ENCODE assay signal across 17 mouse cellular contexts in the genomic region with DNA sequence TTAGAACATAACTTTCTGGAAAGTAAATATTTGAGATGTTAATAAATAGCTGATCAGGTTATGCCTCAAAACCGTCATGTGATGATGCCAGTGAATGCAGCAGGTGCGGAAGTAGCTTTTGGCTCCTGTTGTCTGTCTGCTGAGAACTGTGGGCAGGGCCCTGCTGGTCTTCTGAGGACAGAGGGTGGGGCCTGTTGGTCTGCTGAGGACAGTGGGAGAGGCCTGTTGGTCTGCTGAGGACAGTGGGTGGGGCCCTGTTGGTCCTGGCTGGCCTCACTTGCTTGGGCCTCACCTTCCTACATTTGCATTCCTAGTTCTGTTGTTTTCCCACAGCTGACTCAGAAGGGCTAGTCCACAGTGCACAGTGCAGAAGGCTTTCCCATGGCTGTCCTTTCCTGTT.
DNase-seq lines count a peak whose midpoint lies in the region; ATAC-seq and TF ChIP-seq lines count a peak whose summit lies in the region.
"Had no signal": no experiment of that assay in that cellular context is flagged by ENCODE, and none has a peak within 500 bp of the region (broad histone marks: within the 10 kb centered on the region; RNA-seq: fewer than 3 reads in every experiment).

No protein-coding gene starts in this region.

- no peak overlapping the region for H3K27ac ChIP-seq in lung, embryonic 14.5 days (ENCODE audit: low read depth)
- no peak overlapping the region for H3K27ac ChIP-seq in intestine, embryonic 14.5 days (ENCODE audit: low read depth)
- H3K27ac ChIP-seq in kidney, embryonic 14.5 days (ENCODE audit: low read depth, low read length): no peak overlapping the region
- H3K27ac ChIP-seq: embryonic facial prominence, embryonic 10.5 days; hindbrain, embryonic 15.5 days; limb, embryonic 10.5 days; macrophage had no signal

- no peaks in the 10 kb centered on the region for H3K27me3 ChIP-seq in lung, embryonic 14.5 days (ENCODE audit: insufficient read depth, low read length)
- H3K27me3 ChIP-seq in intestine, embryonic 14.5 days (replicated peaks; ENCODE audit: control insufficient read depth, insufficient read depth, low read length): no peaks in the 10 kb centered on the region
- H3K27me3 ChIP-seq in kidney, embryonic 14.5 days (ENCODE audit: control insufficient read depth, insufficient read depth, low read length): no peaks in the 10 kb centered on the region
- H3K27me3 ChIP-seq: hindbrain, embryonic 15.5 days had no signal

- WGBS in lung, embryonic 14.5 days: 75% methylated on average over 2 of the region's 2 CpGs
- 70% methylated on average over 2 of the region's 2 CpGs for WGBS in intestine, embryonic 14.5 days
- WGBS in kidney, embryonic 14.5 days: 94% methylated on average over 2 of the region's 2 CpGs

- H3K36me3 ChIP-seq in lung, embryonic 14.5 days (ENCODE audit: insufficient read depth): no peaks in the 10 kb centered on the region
- H3K36me3 ChIP-seq in intestine, embryonic 14.5 days (ENCODE audit: control insufficient read depth, insufficient read depth, low read length): no peaks in the 10 kb centered on the region
- no peaks in the 10 kb centered on the region for H3K36me3 ChIP-seq in kidney, embryonic 14.5 days (ENCODE audit: control insufficient read depth, insufficient read depth, low read length)
- H3K36me3 ChIP-seq: embryonic facial prominence, embryonic 10.5 days; hindbrain, embryonic 15.5 days; limb, embryonic 10.5 days had no signal

- no peaks in the 10 kb centered on the region for H3K4me1 ChIP-seq in lung, embryonic 14.5 days (ENCODE audit: insufficient read depth)
- no peaks in the 10 kb centered on the region for H3K4me1 ChIP-seq in intestine, embryonic 14.5 days (replicated peaks; ENCODE audit: control insufficient read depth, insufficient read depth, low read length)
- no peaks in the 10 kb centered on the region for H3K4me1 ChIP-seq in kidney, embryonic 14.5 days (ENCODE audit: control insufficient read depth, insufficient read depth, low read length)
- H3K4me1 ChIP-seq: hindbrain, embryonic 15.5 days had no signal

- no peak for TF ChIP-seq CTCF in lung, embryonic 14.5 days (IDR thresholded peaks at IDR 0.05; ENCODE audit: low read depth)

- no peak overlapping the region for H3K9ac ChIP-seq in lung, embryonic 14.5 days
- H3K9ac ChIP-seq in intestine, embryonic 14.5 days (ENCODE audit: low read length): no peak overlapping the region
- no peak overlapping the region for H3K9ac ChIP-seq in kidney, embryonic 14.5 days (ENCODE audit: low read depth, low read length)
- H3K9ac ChIP-seq: hindbrain, embryonic 15.5 days had no signal

- H3K4me2 ChIP-seq in lung, embryonic 14.5 days: no peak overlapping the region
- H3K4me2 ChIP-seq in intestine, embryonic 14.5 days (ENCODE audit: low read length): no peak overlapping the region
- H3K4me2 ChIP-seq in kidney, embryonic 14.5 days (replicated peaks; ENCODE audit: low read depth, low read length): no peak overlapping the region
- H3K4me2 ChIP-seq: hindbrain, embryonic 15.5 days had no signal

- no peak for DNase-seq in lung, embryonic 14.5 days
- DNase-seq in lung, postnatal 10 days: no peak
- no peak for DNase-seq in intestine, embryonic 14.5 days (ENCODE audit: low spot score)
- DNase-seq in lung, postnatal 14 days: peak; percentile 8
- no peak for DNase-seq in layer of hippocampus, adult 18-20 months (ENCODE audit: low spot score in 2 of 2)
- no peak for DNase-seq in adrenal gland, adult 18-20 months (ENCODE audit: low spot score in 2 of 2)
- no peak for DNase-seq in heart, adult 8-10 months (ENCODE audit: low spot score)
- DNase-seq: adrenal gland, adult 2 months; cerebellum, postnatal 10 days; gastrocnemius, postnatal 10 days; thymus, postnatal 14 days had no signal

- peak; percentile 69 for ATAC-seq in lung, embryonic 14.5 days (ENCODE audit: insufficient read depth)
- ATAC-seq in intestine, embryonic 14.5 days (replicated peaks; ENCODE audit: low FRiP score, low TSS enrichment, low read depth): peak; percentile 74
- peak; percentile 57; the same call in 1 of the 2 replicates for ATAC-seq in kidney, embryonic 14.5 days (ENCODE audit: low FRiP score, low TSS enrichment)
- ATAC-seq: CD4-positive, CD25-positive, alpha-beta regulatory T cell, adult 4 months had no signal

- H3K4me3 ChIP-seq in lung, embryonic 14.5 days (ENCODE audit: low read depth, low read length): no peak overlapping the region
- H3K4me3 ChIP-seq in intestine, embryonic 14.5 days (ENCODE audit: low read depth, low read length): no peak overlapping the region
- H3K4me3 ChIP-seq in kidney, embryonic 14.5 days (ENCODE audit: low read length): no peak overlapping the region
- H3K4me3 ChIP-seq: embryonic facial prominence, embryonic 10.5 days; hindbrain, embryonic 15.5 days; limb, embryonic 10.5 days had no signal

- 0 out of 2 replicates have a peak, but pooled peaks cover 3% of the 10 kb centered on the region for H3K9me3 ChIP-seq in lung, embryonic 14.5 days (ENCODE audit: low read depth, low read length)
- H3K9me3 ChIP-seq in intestine, embryonic 14.5 days (ENCODE audit: control insufficient read depth, low read length): no peaks in the 10 kb centered on the region
- H3K9me3 ChIP-seq in kidney, embryonic 14.5 days (ENCODE audit: control insufficient read depth, low read length): no peaks in the 10 kb centered on the region
- H3K9me3 ChIP-seq: hindbrain, embryonic 15.5 days; limb, embryonic 10.5 days had no signal
